Mouse (Mus musculus) 3T3-L1 (cell line): Measurements from ENCODE around the gene Tprgl.

Experiments used
- DNase-seq: peaks from one replicate; pipeline ENCODE4 v3.0.0-alpha.2; 2015; ENCODE audit warnings: low read depth, low spot score

Tprgl gene

DNA sequence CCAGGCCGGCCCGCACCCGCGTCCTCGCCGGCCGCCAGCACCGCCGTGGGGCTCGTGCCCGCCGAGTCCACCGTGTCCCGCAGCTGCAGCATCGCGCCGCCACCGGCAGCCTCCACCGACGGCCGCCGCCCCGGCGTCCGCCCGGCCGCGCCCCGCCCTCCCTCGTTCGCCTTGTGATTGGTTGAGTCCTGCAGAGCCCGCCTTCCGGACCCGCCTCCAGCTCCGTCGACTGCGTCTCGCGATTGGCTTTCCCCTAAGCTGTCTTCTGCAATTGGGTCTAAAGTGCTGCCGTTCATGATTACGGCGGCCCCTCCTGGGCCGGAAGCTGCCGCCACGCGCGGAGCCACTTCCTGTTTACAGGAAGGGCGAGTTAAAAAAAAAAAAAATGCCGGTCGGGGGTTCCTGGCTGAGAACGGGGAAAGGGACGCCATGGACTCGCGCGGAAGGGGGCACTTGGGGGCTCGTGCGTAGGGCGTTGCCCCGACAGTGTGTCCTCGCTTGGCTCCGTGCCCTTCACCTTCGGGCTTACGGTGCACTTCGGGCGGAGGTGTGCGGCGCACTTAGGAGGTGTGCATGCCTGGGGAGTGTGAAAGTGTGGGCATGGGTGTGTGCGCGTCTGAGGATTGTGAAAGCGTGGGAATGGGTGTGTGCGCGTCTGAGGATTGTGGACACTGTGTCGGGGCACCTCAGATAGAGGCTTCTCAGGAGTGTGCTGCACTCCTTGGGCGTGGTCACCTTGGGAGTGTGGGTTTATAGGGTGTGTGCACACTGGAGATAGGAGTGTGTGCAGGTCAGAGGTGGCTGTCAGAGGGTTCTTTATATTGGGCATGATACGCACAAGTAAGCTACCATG lies at the start of gene Tprgl:
Gene Tprgl, minus strand, starts transcription at position 129 of the 853 bp plus-strand sequence.
- peak; percentile 94 for DNase-seq

- no peak for DNase-seq
Measured at GRCm38 (mm10) chr4:154209825-154210224, 49.4 kb upstream of the Tprgl start.

DNA sequence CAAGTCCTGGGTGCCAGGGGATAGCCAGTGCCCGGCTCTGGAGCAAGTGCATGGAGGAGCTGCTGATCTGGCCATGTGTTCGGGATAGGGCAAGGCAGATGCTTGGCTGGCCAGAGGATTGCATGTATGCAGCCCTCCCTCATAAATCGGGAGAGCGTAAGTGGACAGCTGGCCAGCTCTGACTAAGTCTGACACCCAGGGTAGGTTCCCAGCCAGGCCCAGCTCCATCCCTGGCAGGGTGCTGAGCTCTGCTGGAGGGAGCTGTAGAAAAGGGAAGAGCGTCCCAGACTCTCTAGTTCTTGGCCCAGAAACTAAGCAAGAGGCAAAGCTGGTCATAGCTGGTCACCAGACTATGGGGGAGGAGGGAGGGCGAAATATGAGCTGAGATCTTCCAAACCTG lies 48.6 kb upstream of the Tprgl start:
- peak; percentile 15 for DNase-seq

- DNase-seq, result peak; percentile 63
Measured at GRCm38 (mm10) chr4:154207261-154207660, 46.8 kb upstream of the Tprgl start.

DNA sequence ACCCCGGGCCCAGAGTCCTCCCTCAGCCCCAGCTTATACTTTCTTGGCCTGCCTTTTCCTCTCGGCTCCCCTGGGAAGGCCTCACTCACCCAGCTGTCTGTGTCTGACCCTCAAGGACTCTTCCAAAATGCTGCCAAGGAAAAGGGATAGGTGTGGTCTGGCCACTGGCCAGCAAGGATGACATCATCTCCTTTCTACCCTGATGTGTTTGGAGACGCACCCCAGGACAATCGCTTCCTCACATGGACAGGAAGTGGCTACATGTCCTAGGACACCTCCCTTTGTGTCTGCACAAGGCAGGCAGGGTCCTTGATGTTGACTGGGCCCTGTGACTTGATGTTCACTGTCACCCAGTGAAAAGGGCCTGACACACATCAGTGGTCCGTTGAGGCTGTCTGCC lies 44.9 kb upstream of the Tprgl start:
- peak; percentile 47 for DNase-seq

- DNase-seq, result peak; percentile 24
Measured at GRCm38 (mm10) chr4:154204532-154204931, 44.1 kb upstream of the Tprgl start.

GRCm38 (mm10) chr4:154201511-154201910 lies 41.0 kb upstream of the Tprgl start:
- DNase-seq, result no peak

- no peak for DNase-seq
Measured at GRCm38 (mm10) chr4:154198377-154198961, 38.0 kb upstream of the Tprgl start.

- no peak for DNase-seq
Measured at GRCm38 (mm10) chr4:154197961-154198360, 37.5 kb upstream of the Tprgl start.

GRCm38 (mm10) chr4:154188948-154189347 lies 28.5 kb upstream of the Tprgl start:
- no peak for DNase-seq

DNA sequence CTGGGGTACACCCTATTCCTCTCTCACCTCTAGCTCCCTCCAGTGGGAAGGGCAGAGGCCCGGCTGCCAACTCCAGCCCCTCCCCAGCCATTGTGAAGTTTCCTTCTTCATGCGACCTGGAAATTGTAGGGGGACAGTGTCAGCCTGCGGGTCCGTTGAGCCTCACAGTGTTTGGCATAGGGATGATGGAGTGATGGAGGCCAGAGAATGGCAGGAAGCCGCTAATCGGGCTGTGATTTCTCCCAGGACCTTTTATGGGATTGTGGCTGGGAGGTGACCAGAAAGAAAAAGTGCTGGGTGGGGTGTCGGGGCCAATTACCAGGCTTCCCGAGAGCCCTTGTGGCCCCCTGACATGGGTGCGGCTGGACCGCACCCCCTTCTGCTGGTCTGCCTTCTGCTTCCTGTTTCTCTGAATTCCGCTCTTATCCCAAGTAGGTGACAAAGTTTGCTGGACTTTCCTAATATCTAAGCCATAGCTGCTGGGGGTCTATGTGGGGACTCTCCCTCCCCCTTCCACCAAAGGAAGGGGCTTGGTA lies 25.6 kb upstream of the Tprgl start:
- DNase-seq, result no peak

- no peak for DNase-seq
Measured at GRCm38 (mm10) chr4:154185001-154185400, 24.5 kb upstream of the Tprgl start.

GRCm38 (mm10) chr4:154183566-154183965 lies 23.1 kb upstream of the Tprgl start:
- DNase-seq, result no peak

DNA sequence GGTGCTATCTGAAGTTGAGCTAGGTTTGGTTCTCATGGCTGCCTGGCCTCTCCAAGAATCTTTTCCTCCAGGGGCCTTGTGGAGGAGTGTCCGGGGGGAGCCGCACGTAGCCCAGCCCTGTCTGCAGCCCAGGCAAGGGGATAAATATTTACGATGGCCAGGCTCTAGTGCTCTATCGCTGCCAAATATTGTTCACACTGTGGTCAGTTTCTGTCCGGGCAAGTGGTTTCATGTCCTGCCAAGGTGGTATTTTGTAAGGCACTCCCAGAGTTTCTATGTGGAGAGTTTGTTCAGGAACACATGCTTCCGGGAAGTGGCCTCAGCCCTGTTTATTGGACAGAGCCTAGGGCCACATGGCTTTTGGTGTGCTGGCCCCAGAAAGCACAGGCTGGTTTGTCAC lies 20.5 kb upstream of the Tprgl start:
- no peak for DNase-seq

GRCm38 (mm10) chr4:154177257-154177656 lies 16.8 kb upstream of the Tprgl start:
- DNase-seq, result no peak

- DNase-seq, result no peak
Measured at GRCm38 (mm10) chr4:154171931-154172604, 11.6 kb upstream of the Tprgl start.

- DNase-seq, result no peak
Measured at GRCm38 (mm10) chr4:154171151-154171930, 10.9 kb upstream of the Tprgl start.

DNA sequence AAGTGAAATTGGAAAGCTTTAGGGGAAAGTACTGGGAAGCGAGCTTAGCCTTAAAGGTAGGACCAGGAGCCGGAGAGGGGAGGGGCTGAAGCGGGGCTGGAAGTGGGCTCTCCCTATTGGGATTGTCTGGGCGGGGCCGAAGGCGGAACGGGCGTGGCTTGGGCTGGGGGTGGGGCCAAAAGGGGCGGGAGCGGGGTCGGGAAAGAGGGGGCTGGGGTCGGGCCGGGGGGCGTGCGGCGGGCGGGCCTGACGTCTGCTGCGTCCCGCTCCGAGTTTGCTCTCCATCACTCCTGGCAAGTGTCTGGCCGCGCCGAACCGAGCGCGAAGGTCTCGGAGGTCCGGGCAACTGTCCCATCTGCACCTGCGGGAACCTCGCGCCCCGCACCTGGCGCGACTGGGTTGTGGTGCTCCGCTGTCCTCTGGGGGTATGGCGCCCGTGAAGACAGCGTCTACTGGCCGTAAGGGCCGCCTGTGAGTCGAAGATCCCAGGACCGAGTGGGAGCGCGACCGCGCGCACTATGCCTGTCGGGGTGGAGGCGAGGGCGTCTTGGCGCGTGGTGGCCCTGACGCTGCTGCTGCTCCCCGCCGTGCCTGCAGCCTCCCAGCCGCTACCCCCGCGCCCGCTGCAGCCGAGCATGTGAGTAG lies 10.2 kb upstream of the Tprgl start, which contains the start of gene Megf6:
Gene Megf6, plus strand, starts transcription at position 225 of the 645 bp plus-strand sequence.
- no peak for DNase-seq

GRCm38 (mm10) chr4:154170021-154170420 lies 9.6 kb upstream of the Tprgl start:
- DNase-seq, result no peak

DNA sequence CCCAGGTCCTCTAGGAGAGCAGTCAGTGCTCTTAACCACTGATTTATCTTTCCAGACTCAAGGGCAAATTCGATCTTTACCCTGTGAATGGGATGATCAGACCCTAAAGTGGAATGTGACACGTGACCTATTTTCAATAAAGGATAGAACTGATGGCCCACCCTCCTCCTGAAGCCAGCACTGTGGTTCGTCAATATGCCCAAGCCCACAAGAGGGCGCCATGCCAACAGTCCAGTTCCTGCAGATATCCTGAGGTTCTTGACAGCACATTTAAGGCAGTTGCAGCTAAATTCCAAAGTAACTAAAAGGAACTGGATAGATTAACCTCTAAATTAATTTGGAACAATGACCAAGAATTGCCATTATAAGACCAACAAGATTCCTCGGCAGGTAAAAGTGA lies 6.6 kb upstream of the Tprgl start:
- peak; percentile 54 for DNase-seq

DNA sequence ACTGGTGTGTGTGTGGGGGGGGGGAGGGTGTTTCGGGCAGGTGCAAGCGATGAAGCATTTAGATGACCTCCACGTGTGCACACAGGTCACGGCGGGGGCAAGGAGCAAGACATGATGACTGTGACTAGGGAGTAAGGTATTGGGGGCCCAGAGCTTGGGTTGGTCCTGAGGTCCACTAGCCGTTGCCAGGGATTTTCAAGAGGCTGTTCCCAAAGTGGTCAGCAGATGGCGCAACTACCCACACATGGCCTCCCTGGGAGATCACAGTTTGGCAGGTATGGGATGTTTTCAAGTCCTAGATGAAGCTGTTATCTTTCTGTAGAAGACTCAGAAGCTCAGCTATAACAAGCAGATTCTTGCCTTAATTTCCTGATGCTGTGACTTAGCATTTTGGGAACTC lies 2.8 kb upstream of the Tprgl start:
- peak; percentile 81 for DNase-seq
